Mouse (Mus musculus) liver (tissue): ENCODE measurements around the gene Gpr50.

Experiments used
- DNase-seq: peaks from one replicate; pipeline ENCODE4 v3.0.0-alpha.2; 2020; ENCODE audit warnings: mixed read lengths

The Gpr50 gene

GRCm38 (mm10) chrX:71663374-71663773, at the start of gene Gpr50:
TSS of gene Gpr50 (plus strand) at chrX:71663667.
- DNase-seq: no peak

DNA sequence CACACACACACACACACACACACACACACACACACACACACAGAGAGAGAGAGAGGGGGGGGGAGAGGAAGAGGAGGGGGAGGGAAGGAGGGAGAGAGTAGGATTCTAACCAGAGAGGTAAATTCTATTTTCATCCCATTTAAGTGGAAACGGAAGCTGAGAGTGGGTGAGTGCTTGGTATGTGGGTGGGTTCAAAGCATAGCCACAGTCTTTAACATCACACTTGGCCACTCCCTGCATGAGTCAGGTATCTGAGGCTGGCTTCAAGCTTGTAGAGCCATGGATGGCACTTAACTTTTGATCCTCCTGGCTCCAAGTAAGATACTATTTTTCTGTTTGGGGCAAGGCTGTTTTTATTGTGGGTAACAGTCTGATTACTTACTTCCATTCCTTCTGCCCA, 41.2 kb upstream of the Gpr50 start:
- no peak for DNase-seq

- peak; percentile 51 for DNase-seq
Measured at GRCm38 (mm10) chrX:71623843-71624242, 39.6 kb upstream of the Gpr50 start.

DNA sequence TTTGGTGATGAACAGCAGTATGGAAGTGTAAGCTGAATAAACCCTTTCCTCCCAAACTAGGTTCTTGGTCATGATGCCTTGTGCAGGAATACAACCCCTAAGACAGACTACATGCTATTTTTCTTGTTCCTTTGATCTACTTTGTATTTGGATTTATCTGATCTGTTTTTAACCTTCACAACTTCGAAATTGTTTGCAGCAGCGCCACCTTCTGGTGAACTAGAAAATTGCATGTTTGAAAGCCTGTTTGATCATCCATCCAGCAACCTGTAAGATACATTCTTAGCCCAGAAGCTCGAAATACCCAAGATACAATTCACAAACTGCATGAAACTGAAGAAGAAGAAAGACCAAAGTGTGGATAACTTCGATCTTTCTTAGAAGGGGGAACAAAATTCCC, 35.2 kb upstream of the Gpr50 start:
- DNase-seq: peak; percentile 35

- no peak for DNase-seq
Measured at GRCm38 (mm10) chrX:71630709-71631108, 32.8 kb upstream of the Gpr50 start.

DNA sequence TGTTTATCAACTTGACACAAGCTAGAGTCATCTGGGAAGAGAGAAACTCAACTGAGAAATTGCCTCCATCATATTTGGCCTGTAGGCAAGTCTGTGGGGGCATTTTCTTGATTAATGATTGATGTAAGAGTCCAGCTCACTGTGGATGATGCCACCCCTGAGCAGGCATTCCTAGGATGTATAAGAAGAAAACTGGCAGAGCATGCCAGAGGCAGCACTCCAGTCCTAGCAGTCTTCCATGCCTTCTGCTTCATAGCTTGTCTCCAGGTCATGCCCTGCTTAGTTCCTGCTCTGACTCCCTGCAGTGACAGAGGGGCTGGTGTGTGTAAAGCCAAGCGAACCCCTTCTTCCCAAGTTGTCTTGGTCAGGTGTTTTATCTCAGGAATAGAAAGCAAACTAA, 32.3 kb upstream of the Gpr50 start:
- DNase-seq: no peak

DNA sequence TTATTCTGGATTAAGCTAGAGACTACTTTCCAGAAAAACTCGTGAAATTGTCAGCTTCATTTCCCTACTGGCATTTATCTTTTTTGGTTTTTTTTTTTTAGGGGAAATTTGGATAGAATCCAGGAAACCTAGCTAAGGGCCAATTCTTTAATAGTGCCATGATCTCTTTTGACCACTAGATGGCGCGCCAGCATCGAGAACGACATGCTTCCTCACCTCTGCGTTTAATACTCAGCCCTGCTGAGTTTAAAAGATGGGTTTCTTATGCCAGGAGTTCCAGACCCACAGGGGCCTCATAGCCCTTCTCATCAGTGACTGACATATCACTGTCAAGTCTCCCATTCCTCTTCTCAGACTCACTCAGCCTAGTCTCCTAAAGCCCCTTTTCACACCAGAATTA, 15.5 kb upstream of the Gpr50 start:
- DNase-seq: peak; percentile 25

GRCm38 (mm10) chrX:71648434-71648833, 15.0 kb upstream of the Gpr50 start:
- no peak for DNase-seq

GRCm38 (mm10) chrX:71648848-71649454, 14.5 kb upstream of the Gpr50 start:
- no peak for DNase-seq

- no peak for DNase-seq
Measured at GRCm38 (mm10) chrX:71649993-71650392, 13.5 kb upstream of the Gpr50 start.

- DNase-seq: no peak
Measured at GRCm38 (mm10) chrX:71661794-71662193, 1.7 kb upstream of the Gpr50 start.

- no peak for DNase-seq
Measured at GRCm38 (mm10) chrX:71663871-71664687, 612 bp downstream of the Gpr50 start.

- no peak for DNase-seq
Measured at GRCm38 (mm10) chrX:71664688-71665026, 1.2 kb downstream of the Gpr50 start.

GRCm38 (mm10) chrX:71670254-71670653, 6.8 kb downstream of the Gpr50 start:
- DNase-seq: no peak

DNA sequence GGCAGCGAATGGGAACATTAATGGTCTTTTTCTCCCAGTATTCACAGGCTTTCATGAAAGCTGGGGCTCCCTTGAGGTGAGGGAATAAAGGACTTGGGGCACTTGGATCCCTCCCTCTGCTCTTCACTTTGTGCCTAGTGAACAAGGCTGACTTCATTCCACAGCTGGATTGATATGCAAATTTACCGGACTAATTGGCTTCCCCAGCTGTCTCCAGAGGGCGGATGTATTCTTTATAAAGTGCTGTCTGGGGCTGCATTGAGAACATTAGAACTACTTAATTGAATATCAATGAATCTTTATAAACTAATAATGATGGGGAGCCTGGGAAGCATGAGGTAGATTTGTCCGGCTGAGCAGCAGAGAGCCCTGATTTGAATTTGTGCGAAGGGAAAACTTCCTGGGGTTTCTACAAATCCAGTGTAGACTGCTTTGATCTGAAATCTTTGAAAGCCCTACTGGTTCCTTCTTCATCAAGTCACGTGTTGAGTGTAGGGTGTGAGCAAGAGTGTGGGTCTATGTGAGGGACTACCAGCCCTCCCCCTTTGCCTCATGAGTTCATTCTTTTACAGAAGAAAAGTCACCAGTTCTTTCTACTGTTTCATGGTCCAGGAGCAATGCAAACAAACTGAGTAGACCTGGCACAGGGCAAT, 37.5 kb downstream of the Gpr50 start:
- no peak for DNase-seq
